Comparison of ENCODE assay signal across 24 mouse cellular contexts in genomic region chr3:157079966-157080306, GRCm38 (mm10).
DNase-seq lines count a peak whose midpoint lies in the region; ATAC-seq lines count a peak whose summit lies in the region.
"Had no signal": no experiment of that assay in that cellular context is flagged by ENCODE, and none has a peak within 500 bp of the region (broad histone marks: within the 10 kb centered on the region; RNA-seq: fewer than 3 reads in every experiment).

No protein-coding gene starts in this region.

- H3K36me3 ChIP-seq in embryonic facial prominence, embryonic 14.5 days (ENCODE audit: control insufficient read depth, insufficient read depth, low read length) = no peaks in the 10 kb centered on the region
- H3K36me3 ChIP-seq in embryonic facial prominence, embryonic 10.5 days (replicated peaks) = no peaks in the 10 kb centered on the region
- H3K36me3 ChIP-seq in heart, embryonic 12.5 days = no peaks in the 10 kb centered on the region
- H3K36me3 ChIP-seq in kidney, embryonic 15.5 days = no peaks in the 10 kb centered on the region
- H3K36me3 ChIP-seq in lung, embryonic 15.5 days = no peaks in the 10 kb centered on the region
- H3K36me3 ChIP-seq: embryonic facial prominence, embryonic 12.5 days; G1E; hindbrain, embryonic 15.5 days had no signal

- ATAC-seq in embryonic facial prominence, embryonic 14.5 days (ENCODE audit: low read depth) = no peak
- ATAC-seq in heart, embryonic 12.5 days (ENCODE audit: insufficient number of reproducible peaks, low FRiP score) = 0 out of 2 replicates have a peak, but pooled peaks have one; percentile 19
- ATAC-seq in kidney, embryonic 15.5 days (replicated peaks; ENCODE audit: low FRiP score) = 0 out of 2 replicates have a peak, but pooled peaks have one; percentile 40
- ATAC-seq in lung, embryonic 15.5 days (ENCODE audit: borderline replicate concordance, extremely low read depth, low FRiP score, low TSS enrichment) = peak; percentile 27; the same call in 1 of the 2 replicates
- ATAC-seq: CD4-positive, CD25-positive, alpha-beta regulatory T cell, adult 4 months; forebrain, embryonic 13.5 days; forebrain, postnatal 0 days; intestine, embryonic 16.5 days had no signal

- no peaks in the 10 kb centered on the region for H3K9me3 ChIP-seq in embryonic facial prominence, embryonic 14.5 days (ENCODE audit: control insufficient read depth, low read length)
- H3K9me3 ChIP-seq in embryonic facial prominence, embryonic 10.5 days = no peaks in the 10 kb centered on the region
- H3K9me3 ChIP-seq in heart, embryonic 12.5 days (replicated peaks) = no peaks in the 10 kb centered on the region
- H3K9me3 ChIP-seq in kidney, embryonic 15.5 days (replicated peaks) = no peaks in the 10 kb centered on the region
- H3K9me3 ChIP-seq in lung, embryonic 15.5 days = no peaks in the 10 kb centered on the region
- H3K9me3 ChIP-seq: embryonic facial prominence, embryonic 12.5 days; forebrain, embryonic 13.5 days; hindbrain, embryonic 15.5 days had no signal

- H3K9ac ChIP-seq in embryonic facial prominence, embryonic 14.5 days (ENCODE audit: low read depth, low read length) = no peak overlapping the region
- no peak overlapping the region for H3K9ac ChIP-seq in heart, embryonic 12.5 days
- no peak overlapping the region for H3K9ac ChIP-seq in kidney, embryonic 15.5 days
- no peak overlapping the region for H3K9ac ChIP-seq in lung, embryonic 15.5 days
- H3K9ac ChIP-seq: embryonic facial prominence, embryonic 12.5 days; forebrain, embryonic 13.5 days; forebrain, postnatal 0 days; hindbrain, embryonic 15.5 days had no signal

- no peak overlapping the region for H3K4me3 ChIP-seq in embryonic facial prominence, embryonic 14.5 days (ENCODE audit: low read depth, low read length)
- no peak overlapping the region for H3K4me3 ChIP-seq in embryonic facial prominence, embryonic 10.5 days
- H3K4me3 ChIP-seq in heart, embryonic 12.5 days = no peak overlapping the region
- no peak overlapping the region for H3K4me3 ChIP-seq in kidney, embryonic 15.5 days (replicated peaks)
- no peak overlapping the region for H3K4me3 ChIP-seq in lung, embryonic 15.5 days
- H3K4me3 ChIP-seq: embryonic facial prominence, embryonic 12.5 days; forebrain, embryonic 13.5 days; heart, adult 2 months; hindbrain, embryonic 15.5 days had no signal

- H3K4me1 ChIP-seq in embryonic facial prominence, embryonic 14.5 days (ENCODE audit: control insufficient read depth, insufficient read depth, low read length) = no peaks in the 10 kb centered on the region
- H3K4me1 ChIP-seq in embryonic facial prominence, embryonic 10.5 days = no peaks in the 10 kb centered on the region
- peaks cover 13% of the 10 kb centered on the region for H3K4me1 ChIP-seq in heart, embryonic 12.5 days (replicated peaks)
- no peaks in the 10 kb centered on the region for H3K4me1 ChIP-seq in kidney, embryonic 15.5 days
- peaks cover 18% of the 10 kb centered on the region for H3K4me1 ChIP-seq in lung, embryonic 15.5 days
- H3K4me1 ChIP-seq: embryonic facial prominence, embryonic 12.5 days; hindbrain, embryonic 15.5 days had no signal

- H3K27ac ChIP-seq in embryonic facial prominence, embryonic 14.5 days (replicated peaks; ENCODE audit: low read depth, low read length) = no peak overlapping the region
- H3K27ac ChIP-seq in embryonic facial prominence, embryonic 10.5 days (replicated peaks) = no peak overlapping the region
- H3K27ac ChIP-seq in heart, embryonic 12.5 days (ENCODE audit: poor library complexity, severe bottlenecking) = peak overlapping the region; percentile 79
- H3K27ac ChIP-seq in kidney, embryonic 15.5 days = peak overlapping the region; percentile 68
- H3K27ac ChIP-seq in lung, embryonic 15.5 days = peak overlapping the region; percentile 49; the same call in 1 of the 2 replicates
- H3K27ac ChIP-seq: embryonic facial prominence, embryonic 12.5 days; forebrain, embryonic 13.5 days; heart, adult 2 months; hindbrain, embryonic 15.5 days had no signal

- peak; percentile 6 for DNase-seq in embryonic facial prominence, embryonic 14.5 days (ENCODE audit: low spot score)
- DNase-seq in embryonic facial prominence, embryonic 10.5 days (ENCODE audit: low spot score) = no peak
- no peak for DNase-seq in heart, adult 9 months (ENCODE audit: low spot score in 2 of 2)
- no peak for DNase-seq in kidney, postnatal 10 days
- DNase-seq in lung, adult 18-20 months = no peak
- DNase-seq: adrenal gland, adult 8-10 months; adrenal gland, postnatal 36 days; B cell, adult 2 months; cerebellum, adult 11 months; cerebellum, adult 8-10 months; cerebellum, postnatal 14 days; embryo, embryonic 11 days; forebrain, postnatal 0 days; gastrocnemius, postnatal 36 days; heart, adult 2 months had no signal

- H3K4me2 ChIP-seq in embryonic facial prominence, embryonic 14.5 days (ENCODE audit: low read depth, low read length) = no peak overlapping the region
- H3K4me2 ChIP-seq in heart, embryonic 12.5 days = no peak overlapping the region
- H3K4me2 ChIP-seq in kidney, embryonic 15.5 days = no peak overlapping the region
- no peak overlapping the region for H3K4me2 ChIP-seq in lung, embryonic 15.5 days
- H3K4me2 ChIP-seq: embryonic facial prominence, embryonic 12.5 days; forebrain, embryonic 13.5 days; hindbrain, embryonic 15.5 days had no signal

- 41% methylated on average over 1 of the region's 1 CpGs for WGBS in embryonic facial prominence, embryonic 14.5 days
- 67% methylated on average over 1 of the region's 1 CpGs for WGBS in embryonic facial prominence, embryonic 10.5 days
- 60% methylated on average over 1 of the region's 1 CpGs for WGBS in heart, embryonic 12.5 days
- 45% methylated on average over 1 of the region's 1 CpGs for WGBS in kidney, embryonic 15.5 days
- WGBS in lung, embryonic 15.5 days = 24% methylated on average over 1 of the region's 1 CpGs

- H3K27me3 ChIP-seq in embryonic facial prominence, embryonic 14.5 days (replicated peaks; ENCODE audit: control insufficient read depth, insufficient read depth, low read length) = no peaks in the 10 kb centered on the region
- no peaks in the 10 kb centered on the region for H3K27me3 ChIP-seq in embryonic facial prominence, embryonic 10.5 days (replicated peaks; ENCODE audit: low read depth, poor library complexity, severe bottlenecking)
- no peaks in the 10 kb centered on the region for H3K27me3 ChIP-seq in heart, embryonic 12.5 days (replicated peaks)
- H3K27me3 ChIP-seq in kidney, embryonic 15.5 days = no peaks in the 10 kb centered on the region
- H3K27me3 ChIP-seq in lung, embryonic 15.5 days = no peaks in the 10 kb centered on the region
- H3K27me3 ChIP-seq: embryonic facial prominence, embryonic 12.5 days; forebrain, embryonic 13.5 days; hindbrain, embryonic 15.5 days had no signal

Comparison
In these comparisons a context has a peak if more than half of its experiments do, and no peak if none do; other contexts are left out.
1. H3K27ac ChIP-seq: peak in heart, embryonic 12.5 days (single experiment), kidney, embryonic 15.5 days (single experiment) and lung, embryonic 15.5 days (single experiment); none in embryonic facial prominence, embryonic 14.5 days (single experiment) and embryonic facial prominence, embryonic 10.5 days (single experiment).